Comparison of ENCODE assay signal across 19 mouse cellular contexts in genomic region chr4:104468666-104469065, GRCm38 (mm10).
DNase-seq lines count a peak whose midpoint lies in the region; ATAC-seq and TF ChIP-seq lines count a peak whose summit lies in the region.
"Had no signal": no experiment of that assay in that cellular context is flagged by ENCODE, and none has a peak within 500 bp of the region (broad histone marks: within the 10 kb centered on the region; RNA-seq: fewer than 3 reads in every experiment).

No protein-coding gene starts in this region.

- WGBS in cerebellum, adult 2 months: 36% methylated on average over 3 of the region's 3 CpGs

- ATAC-seq in frontal cortex, adult (ENCODE audit: low TSS enrichment): peak; percentile 16; the same call in 1 of the 2 replicates
- ATAC-seq: forebrain, embryonic 14.5 days; hindbrain, postnatal 0 days had no signal

- peak overlapping the region; percentile 56 for H3K27ac ChIP-seq in cerebellum, adult 2 months (ENCODE audit: insufficient read depth, low read length)
- H3K27ac ChIP-seq: embryonic facial prominence, embryonic 15.5 days; forebrain, embryonic 10.5 days; hindbrain, embryonic 13.5 days; hindbrain, postnatal 0 days had no signal

- no peaks in the 10 kb centered on the region for H3K27me3 ChIP-seq in cerebellum, adult 2 months (ENCODE audit: control insufficient read depth, insufficient read depth, low read length)
- H3K27me3 ChIP-seq: hindbrain, embryonic 13.5 days had no signal

- H3K4me1 ChIP-seq in cerebellum, adult 2 months (ENCODE audit: control insufficient read depth, insufficient read depth, low read length): peaks cover 25% of the 10 kb centered on the region

- DNase-seq in frontal cortex, postnatal 25 days (ENCODE audit: low spot score in 2 of 2): no peak
- peak; percentile 70 to 84 for DNase-seq in cerebellum, adult 2 months
- peak; percentile 83 for DNase-seq in cerebellum, adult 9-10 months
- no peak for DNase-seq in retina, embryonic 14.5 days (ENCODE audit: low spot score)
- DNase-seq in kidney, postnatal 14 days: no peak
- DNase-seq: adrenal gland, adult 8-10 months; adrenal gland, postnatal 36 days; embryo, embryonic 11 days; gastrocnemius, postnatal 10 days; heart, postnatal 10 days; heart, postnatal 4 days; kidney, adult 18-20 months had no signal

- no peak for TF ChIP-seq CTCF in cerebellum, adult 2 months (IDR thresholded peaks at IDR 0.05; ENCODE audit: borderline replicate concordance, insufficient read depth, low read depth, low read length)

- TF ChIP-seq POLR2A in cerebellum, adult 2 months (IDR thresholded peaks at IDR 0.05; ENCODE audit: borderline replicate concordance, insufficient read depth, low read length): no peak

- H3K4me3 ChIP-seq in cerebellum, adult 2 months (replicated peaks; ENCODE audit: insufficient read depth, low read depth, low read length): no peak overlapping the region
- H3K4me3 ChIP-seq: embryonic facial prominence, embryonic 15.5 days; erythroblast, embryonic 14.5 days; forebrain, embryonic 10.5 days; hindbrain, embryonic 13.5 days had no signal

Comparison
In these comparisons a context has a peak if more than half of its experiments do, and no peak if none do; other contexts are left out.
1. DNase-seq: peak in cerebellum, adult 2 months (2 of 2) and cerebellum, adult 9-10 months (single experiment); none in frontal cortex, postnatal 25 days (0 of 2), retina, embryonic 14.5 days (single experiment) and kidney, postnatal 14 days (single experiment).